Mouse (Mus musculus) thymus, adult 18-20 months (tissue): ENCODE measurements around the gene Snx17.

Experiments
- DNase-seq, 2 experiments: peaks; one replicate each; pipeline ENCODE4 v3.0.0; 2022; ENCODE audit warnings: mixed read lengths in 2 of 2

Snx17 gene

GRCm38 (mm10) chr5:31240637-31241521 is 47.9 kb downstream of the Snx17 start, which contains the start of the genes Nrbp1 and Gm9970:
Nrbp1 (plus strand) TSS chr5:31240864.
Gm9970 (minus strand) TSS chr5:31241232.
- peak; percentile 94 to 95 for DNase-seq

- no peak for DNase-seq
Observed at GRCm38 (mm10) chr5:31241522-31242034, 48.6 kb downstream of the Snx17 start.

- no peak for DNase-seq
Observed at GRCm38 (mm10) chr5:31242191-31242590, 49.2 kb downstream of the Snx17 start.
